Mouse (Mus musculus) kidney, adult 8-10 months (tissue): ENCODE measurements around the gene Pcolce2.
"Not testable (repeated sequence)": the region's sequence is repeated elsewhere in the genome, so short reads cannot be mapped to it uniquely, and the experiment has no call there.

Experiments used
- DNase-seq, 2 experiments: peaks; one replicate each; pipeline ENCODE4 v3.0.0; 2022

Pcolce2 gene

DNA sequence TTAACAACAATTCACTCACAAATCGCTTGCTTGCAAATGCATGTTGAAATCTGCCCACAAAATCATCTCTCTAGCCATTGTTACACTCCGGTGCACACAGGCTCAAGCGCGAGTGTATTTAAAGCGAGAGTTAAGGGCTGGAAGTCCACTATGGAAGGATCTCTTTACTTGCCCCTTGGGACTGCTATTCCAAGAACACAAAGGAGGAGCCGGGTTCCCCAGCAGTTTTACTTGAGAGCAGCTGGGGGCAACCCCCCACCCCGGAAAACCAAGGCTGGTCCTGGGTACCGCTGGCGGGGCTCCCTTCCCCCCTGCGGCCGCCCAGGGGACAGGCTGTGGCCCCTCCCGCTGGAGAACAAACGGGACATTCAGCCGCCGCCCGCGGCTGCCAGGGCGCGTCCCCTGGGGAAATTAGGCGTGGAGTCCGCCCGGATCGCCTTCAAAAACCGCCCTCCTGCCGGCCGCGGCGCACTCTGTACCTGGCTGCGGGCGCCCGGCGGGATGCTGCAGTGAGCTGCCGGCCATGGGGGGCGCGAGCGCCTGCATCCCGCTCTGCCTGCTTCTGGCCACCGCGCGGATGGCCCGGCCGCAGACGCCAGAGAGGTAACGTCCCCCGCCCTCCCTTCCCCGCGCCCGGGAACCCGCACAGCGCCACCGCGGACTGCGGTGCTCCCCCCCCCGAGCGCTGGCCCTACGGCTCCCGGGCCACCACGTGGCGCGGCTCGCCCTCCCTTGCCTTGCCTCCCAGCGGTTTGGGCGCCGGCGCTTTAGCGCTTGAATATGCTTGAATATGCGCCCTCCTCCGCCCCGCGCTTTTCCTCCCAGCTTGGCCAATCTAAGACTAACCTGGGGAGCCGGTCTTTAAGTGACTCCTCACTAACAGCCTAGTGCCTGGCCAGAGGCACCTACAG is at the start of gene Pcolce2:
Gene Pcolce2 (plus strand): TSS at position 331 of the 911 bp plus-strand sequence.
- peak; percentile 25 to 26 for DNase-seq

- no peak for DNase-seq
Measured at GRCm38 (mm10) chr9:95588070-95588469, 49.3 kb upstream of the Pcolce2 start.

GRCm38 (mm10) chr9:95594291-95594690 is 43.1 kb upstream of the Pcolce2 start:
- DNase-seq = peak; percentile 62 to 70

DNA sequence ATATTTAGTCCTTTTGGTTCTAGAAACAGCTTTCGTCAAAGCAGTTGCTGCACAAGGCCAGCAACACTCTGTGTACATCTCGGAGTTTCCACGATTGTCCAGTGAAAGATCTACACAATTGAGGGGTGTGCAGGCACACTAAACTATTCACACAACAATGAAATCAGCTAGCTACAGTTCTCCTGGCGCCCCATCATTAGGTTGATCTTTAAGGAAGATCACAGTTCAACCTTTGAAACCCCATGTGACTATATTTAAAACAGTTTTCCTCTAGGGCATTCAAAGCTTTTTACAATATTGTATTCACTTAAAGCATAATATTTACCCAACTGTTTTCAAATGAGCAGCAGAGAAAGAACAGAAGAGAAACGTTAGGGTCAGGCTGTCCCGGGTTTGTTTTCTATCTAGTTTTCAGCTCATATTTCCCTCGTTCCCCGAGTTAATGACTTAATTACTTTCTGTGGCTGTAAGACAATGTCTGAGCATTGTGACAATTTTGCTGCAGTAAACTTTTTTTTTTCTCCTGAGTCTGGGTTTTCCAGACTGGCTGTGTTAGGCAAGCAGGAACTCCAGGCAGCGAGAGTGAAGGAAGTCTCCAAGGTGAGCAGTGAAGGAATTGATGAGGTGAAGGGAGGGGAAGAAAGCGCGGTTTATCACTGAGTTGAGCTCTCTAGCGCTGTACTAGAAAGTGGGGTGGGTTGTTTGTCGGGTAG is 39.8 kb upstream of the Pcolce2 start:
- DNase-seq = no peak

GRCm38 (mm10) chr9:95598179-95598721 is 39.2 kb upstream of the Pcolce2 start:
- no peak for DNase-seq

DNA sequence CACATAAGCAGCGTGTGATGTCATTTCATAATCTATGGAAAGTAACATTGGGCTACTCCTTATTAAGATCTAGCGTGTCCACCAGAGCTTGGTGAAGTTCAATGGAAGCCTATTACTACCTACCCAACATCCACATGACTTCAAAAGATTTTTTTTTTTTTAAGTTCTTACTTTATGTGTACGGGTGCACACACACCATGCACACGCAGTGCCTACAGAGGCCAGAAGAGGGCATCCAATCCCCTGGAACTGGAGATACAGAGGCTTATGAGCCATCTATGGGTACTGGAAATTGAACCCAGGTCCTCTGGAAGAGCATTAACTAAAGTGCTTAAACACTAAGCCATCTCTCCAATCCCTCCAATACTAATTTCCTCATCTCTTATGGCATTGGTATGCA is 38.0 kb upstream of the Pcolce2 start:
- peak in 1 of 2 experiments; percentile 38 for DNase-seq

DNA sequence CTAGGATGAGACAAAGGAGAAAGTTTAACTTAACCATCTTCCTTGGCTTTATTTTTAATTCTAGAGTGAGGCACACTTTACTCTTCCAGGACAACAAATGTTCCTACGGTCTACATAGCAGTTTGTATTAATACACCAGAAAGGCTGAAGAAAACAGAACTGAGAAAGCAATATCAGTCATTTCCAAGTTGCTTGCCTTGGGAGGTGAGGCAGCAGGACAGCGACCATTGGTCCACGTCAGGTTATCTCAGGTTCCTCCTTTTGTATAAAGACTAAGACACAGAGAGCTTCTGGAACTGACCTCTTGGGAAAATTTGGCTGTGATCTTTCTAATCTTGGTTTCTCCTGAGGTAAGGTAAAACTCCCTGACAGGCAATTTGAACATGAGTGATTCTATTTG is 34.6 kb upstream of the Pcolce2 start:
- no peak for DNase-seq

- no peak for DNase-seq
Measured at GRCm38 (mm10) chr9:95603316-95603715, 34.1 kb upstream of the Pcolce2 start.

DNA sequence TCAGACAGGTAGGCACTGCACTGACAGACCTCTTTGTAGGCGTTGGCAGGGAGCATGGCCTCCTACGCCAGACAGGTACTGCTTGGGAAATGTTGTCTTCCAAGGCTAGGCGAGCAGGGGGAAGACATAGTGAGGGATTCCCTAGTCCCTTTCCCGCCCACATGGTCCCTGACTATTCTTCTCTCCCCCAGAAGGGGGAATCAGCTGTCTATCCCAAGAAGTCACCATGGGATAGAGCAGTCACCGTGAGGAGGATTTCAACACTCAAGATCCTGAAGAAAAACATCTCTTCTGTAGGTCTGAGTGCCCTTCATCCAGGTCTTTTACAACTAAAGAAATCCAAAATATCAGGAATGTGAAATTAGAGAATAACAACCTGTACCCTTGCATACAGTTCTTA is 30.2 kb upstream of the Pcolce2 start:
- no peak for DNase-seq

DNA sequence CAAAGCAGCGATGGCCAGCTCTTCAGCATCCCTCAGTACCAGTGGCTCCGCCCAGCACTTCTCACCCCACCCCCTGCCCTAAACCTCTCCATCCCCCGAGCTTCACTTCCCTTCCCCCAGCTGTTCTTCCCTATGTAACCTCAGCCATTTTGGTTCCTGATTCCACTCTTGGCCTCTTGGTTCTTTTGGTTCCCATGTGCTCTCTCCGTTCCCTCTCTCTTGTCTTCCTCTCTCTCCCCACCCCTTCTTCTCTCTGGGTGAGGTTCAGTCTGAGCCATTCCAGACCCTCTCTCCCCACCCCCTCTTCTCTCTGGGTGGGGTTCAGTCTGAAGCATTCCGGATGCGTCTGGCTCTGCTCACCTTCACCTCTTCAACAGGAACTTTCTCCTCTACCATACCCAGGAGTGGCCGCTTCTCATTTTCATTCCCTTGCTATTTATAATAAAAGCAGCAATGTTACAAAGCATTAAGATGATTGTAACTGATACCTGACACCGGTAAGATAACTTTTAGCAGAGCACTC is 25.1 kb upstream of the Pcolce2 start:
- DNase-seq = no peak

DNA sequence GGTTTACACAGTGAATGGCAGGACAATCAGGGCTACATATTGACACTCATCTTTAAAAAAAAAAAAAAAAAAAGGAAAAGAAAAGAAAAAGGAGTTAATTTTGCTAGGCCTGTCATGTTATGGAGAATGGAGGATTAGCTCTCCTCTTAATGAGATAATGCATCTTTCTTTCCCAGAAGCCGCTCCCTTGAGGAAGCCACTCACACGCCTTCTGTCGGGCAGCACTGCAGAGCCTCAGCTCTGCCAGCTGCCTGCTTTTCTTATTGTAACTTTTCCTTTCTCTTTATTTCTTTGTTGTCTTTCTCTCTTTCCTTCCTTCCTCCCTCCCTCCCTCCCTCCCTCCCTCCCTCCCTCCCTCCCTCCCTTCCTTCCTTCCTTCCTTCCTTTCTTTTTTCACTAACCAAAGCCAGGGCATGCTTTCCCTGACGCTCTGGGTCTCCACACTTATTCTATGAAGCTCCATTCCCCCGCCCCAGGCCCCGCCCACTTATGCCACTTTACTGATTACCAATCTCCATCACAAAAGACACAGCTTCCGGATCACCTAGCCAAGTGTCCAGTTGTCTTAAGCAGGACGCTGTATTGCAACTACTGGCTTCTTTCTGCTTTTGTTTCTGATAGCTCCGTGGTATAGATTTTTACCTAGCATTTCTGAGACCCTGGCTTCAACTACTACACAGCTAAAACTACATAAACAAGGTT is 23.8 kb upstream of the Pcolce2 start:
- peak in 1 of 2 experiments; percentile 30 for DNase-seq

DNA sequence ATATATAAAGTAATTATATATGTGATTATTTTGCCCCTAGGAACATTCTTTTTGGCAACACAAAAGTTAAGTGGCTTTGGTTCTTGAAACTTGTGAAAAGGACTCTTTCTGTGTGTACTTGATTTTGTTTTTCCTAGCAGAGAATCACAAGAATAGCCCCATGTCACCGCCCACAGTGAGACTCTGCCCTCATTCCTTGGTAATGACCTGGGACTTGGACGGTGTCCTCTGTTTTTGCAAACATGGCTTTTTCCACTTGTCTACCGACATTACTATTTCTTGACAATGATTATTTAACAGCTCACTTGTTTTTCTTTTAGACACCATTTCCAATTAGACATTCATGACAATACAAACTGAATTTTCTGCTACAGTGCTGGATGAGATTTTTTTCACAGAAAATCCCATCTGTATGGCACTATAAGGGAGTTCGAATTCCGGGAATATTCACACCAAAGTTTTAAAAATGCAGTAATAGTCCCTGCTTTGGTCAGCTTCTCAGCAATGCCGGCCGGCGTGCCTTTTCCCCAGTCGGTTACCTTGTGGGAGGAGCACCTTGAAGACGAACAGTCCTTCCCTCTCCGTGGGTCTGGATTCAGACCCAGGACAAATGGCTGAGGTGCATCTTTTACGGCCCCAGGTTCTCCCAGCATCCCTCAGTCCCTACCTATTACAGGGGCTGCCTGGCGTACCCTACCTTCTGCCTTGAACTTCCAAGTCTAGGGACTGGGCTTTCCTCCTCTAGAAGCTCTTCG is 22.4 kb upstream of the Pcolce2 start:
- peak; percentile 77 to 86 for DNase-seq

DNA sequence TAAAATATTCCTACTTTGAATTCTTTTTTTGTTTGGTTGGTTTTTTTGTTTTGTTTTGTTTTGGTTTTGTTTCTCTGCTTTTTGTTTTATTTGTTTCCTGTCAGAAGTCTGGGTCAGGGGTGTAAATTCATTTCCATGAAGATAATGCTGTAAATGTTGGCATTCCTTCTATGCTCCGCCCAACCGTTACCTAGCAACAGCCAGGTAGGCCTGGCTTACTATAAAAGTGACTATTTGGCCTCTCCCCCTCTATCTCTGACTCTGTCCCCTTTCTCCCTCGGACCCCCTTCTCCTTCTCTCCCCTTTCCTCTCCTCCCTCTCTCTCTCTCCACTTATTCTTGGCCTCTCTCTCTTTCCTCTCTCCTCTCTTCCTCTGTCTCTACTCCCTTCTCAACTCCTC is 21.4 kb upstream of the Pcolce2 start:
- DNase-seq = no peak

DNA sequence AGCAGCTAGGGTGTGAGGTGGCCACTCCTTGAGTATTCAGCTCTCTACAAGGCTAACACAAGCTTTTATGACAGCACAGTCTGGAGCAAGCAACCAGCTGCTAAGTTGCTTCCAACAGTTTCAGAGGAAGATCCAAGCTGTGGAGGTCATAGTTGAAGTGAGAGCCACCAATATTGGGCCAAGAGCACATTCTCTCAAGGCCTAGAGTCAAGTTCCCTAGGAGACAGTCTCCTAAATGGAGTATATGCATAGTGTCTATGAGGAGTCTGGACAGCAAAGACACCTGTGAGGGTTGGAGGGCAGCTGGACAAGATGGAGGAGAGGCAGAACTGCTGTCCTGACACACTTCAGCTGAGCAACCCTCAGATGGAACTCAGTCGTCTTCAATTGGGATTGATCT is 18.8 kb upstream of the Pcolce2 start:
- DNase-seq = no peak

- no peak for DNase-seq
Measured at GRCm38 (mm10) chr9:95624072-95624471, 13.3 kb upstream of the Pcolce2 start.

GRCm38 (mm10) chr9:95628439-95628948 is 8.9 kb upstream of the Pcolce2 start:
- no peak for DNase-seq

DNA sequence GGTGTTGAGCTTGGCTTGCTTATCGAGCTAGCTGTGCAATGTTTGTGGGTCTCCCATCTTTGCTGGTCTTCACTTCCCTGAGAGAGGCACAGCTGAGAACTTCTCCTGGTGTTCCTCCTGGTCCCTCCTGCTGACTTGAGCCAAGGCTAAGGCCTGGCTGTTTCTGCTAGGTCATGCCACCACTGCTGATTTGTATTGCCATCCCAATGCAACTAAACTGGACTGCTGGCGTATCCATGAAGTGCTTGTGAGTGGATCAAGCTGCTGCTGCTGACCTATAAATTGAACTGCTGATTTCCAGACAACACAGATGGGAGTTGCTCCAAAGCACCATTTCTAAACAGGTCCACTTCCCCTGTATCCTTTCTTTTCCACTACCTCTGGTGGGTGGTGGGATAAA is 7.8 kb upstream of the Pcolce2 start:
- not testable (repeated sequence) for DNase-seq

- no peak for DNase-seq
Measured at GRCm38 (mm10) chr9:95636395-95636794, 1.0 kb upstream of the Pcolce2 start.

GRCm38 (mm10) chr9:95639919-95640318 is 2.5 kb downstream of the Pcolce2 start:
- DNase-seq = no peak

DNA sequence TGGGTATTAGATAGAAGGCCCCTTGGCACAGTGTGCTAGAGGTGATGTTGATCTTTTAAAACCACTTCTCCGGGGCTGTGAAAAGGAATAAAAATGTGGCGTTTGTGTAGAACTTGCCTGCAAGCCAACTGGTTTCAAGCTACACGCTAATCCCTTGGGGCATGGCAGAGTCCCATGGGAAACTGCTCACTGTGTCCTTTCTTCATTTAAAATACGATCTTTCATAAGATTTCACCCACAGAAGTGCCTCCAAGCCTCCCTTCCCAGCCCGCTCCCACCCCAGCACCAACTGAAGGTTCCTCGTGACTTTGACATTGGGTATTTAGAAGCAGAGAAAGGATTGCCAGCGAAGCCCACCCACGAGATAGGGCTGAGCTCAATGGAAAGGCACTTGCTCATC is 8.5 kb downstream of the Pcolce2 start:
- DNase-seq = no peak

- peak; percentile 18 to 23 for DNase-seq
Measured at GRCm38 (mm10) chr9:95653363-95653762, 16.0 kb downstream of the Pcolce2 start.

GRCm38 (mm10) chr9:95654356-95654755 is 17.0 kb downstream of the Pcolce2 start:
- no peak for DNase-seq
